Mouse (Mus musculus): Measurements from ENCODE around the gene Paxx.

- TF ChIP-seq CTCF (IDR thresholded peaks at IDR 0.05; ENCODE audit: borderline replicate concordance, insufficient read depth, low read depth, low read length) (no peak), POLR2A (IDR thresholded peaks at IDR 0.05; ENCODE audit: borderline replicate concordance, insufficient read depth, low read length) (no peak)
These were observed 3.6 kb downstream of the Paxx start for GRCm38 (mm10) chr2:25457022-25457896.

All from cerebellum, adult 2 months (tissue).